Mouse (Mus musculus) T-helper 2 cell (primary cell): Measurements from ENCODE around the gene Tacc2.

Experiments used
- in situ Hi-C: fragments of 300-600 bp; cut with MboI, MseI; formaldehyde crosslinking; loops from one replicate; pipeline ENCODE4 v1.15.1; 2025; ENCODE audit warnings: high pct_unique_total_duplicates

Gene Tacc2

DNA sequence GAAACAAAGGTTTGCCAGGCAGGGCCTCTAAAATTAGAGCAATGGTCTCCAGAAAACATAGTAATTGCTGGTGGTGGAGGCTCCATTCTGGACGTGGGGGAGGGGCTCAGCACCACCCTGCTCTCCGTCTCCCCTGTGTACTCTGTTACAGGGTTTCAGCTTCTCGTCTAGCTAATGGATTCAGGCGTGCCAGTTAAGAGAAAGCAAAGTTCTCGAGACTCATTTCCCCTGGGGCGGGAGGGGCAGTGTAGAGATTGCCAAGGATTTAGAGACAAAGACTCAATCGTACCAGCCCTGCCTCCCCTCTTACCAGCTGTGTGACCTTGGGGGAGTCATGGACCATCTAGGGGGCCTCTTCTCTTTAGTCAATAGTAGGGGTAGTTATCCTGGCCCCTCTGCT, 72.0 kb downstream of the Tacc2 start:
- in situ Hi-C loops, result no loop called here

DNA sequence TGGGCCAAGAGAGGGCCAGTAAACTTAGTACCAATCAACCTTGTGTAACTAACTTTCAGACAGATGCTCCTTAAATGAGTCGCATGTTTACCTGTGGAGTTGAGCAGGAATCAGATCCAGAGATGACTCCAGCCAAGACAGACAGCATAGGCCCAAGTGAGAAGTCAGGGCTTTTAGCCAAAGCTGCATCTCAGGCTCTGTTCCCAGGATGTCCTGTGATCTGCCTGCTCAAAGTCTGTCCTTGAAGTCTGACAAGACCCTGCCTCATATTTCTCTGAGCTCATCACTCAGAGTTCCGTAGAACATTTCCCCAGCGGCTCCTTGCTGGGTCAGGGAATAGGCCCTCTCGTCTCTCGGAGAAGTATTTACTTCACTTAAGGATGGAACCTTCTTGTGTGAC, 73.4 kb downstream of the Tacc2 start:
- in situ Hi-C loops, result loop anchor here (25.0 kb wide), 1 partner anchor 912 kb away; the partner anchor contains the start of gene Bub3

DNA sequence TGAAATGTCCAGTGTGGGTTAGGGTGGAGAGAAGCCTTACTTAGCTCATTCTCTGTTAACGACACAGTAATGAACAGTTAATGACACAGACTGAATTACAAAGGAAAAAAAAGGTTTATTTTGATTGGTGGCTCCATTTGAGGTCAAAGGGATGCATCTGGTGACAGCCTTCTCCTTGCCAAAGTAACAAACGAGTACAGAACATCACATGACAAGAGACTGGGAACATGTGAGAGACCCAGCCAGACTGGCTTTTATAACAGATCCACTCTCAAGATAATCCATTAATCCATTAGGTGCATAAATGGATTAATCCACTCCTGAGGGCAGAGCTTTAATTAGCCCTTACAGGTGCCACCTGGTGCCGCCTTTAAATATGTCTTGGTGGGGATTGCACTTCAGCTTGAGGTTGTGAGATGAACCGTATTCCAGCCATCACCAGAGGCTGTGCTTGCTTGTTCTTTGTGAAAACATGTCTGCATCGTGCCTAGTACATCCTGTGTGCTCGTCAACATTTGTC, 75.9 kb downstream of the Tacc2 start:
- in situ Hi-C loops, result loop anchor here (25.0 kb wide), 1 partner anchor 909 kb away; the partner anchor contains the start of gene Bub3

- in situ Hi-C loops, result loop anchor here (25.0 kb wide), 1 partner anchor 908 kb away; the partner anchor contains the start of gene Bub3
Observed at GRCm38 (mm10) chr7:130654562-130654961, 77.3 kb downstream of the Tacc2 start.

GRCm38 (mm10) chr7:130656965-130657364, 79.7 kb downstream of the Tacc2 start:
- in situ Hi-C loops, result loop anchor here (25.0 kb wide), 1 partner anchor 905 kb away; the partner anchor contains the start of gene Bub3

- in situ Hi-C loops, result loop anchor here (25.0 kb wide), 1 partner anchor 905 kb away; the partner anchor contains the start of gene Bub3
Observed at GRCm38 (mm10) chr7:130657751-130658150, 80.5 kb downstream of the Tacc2 start.

GRCm38 (mm10) chr7:130659129-130659528, 81.9 kb downstream of the Tacc2 start:
- in situ Hi-C loops, result loop anchor here (25.0 kb wide), 1 partner anchor 903 kb away; the partner anchor contains the start of gene Bub3

GRCm38 (mm10) chr7:130662250-130662649, 85.0 kb downstream of the Tacc2 start:
- in situ Hi-C loops, result loop anchor here (25.0 kb wide), 1 partner anchor 900 kb away; the partner anchor contains the start of gene Bub3

DNA sequence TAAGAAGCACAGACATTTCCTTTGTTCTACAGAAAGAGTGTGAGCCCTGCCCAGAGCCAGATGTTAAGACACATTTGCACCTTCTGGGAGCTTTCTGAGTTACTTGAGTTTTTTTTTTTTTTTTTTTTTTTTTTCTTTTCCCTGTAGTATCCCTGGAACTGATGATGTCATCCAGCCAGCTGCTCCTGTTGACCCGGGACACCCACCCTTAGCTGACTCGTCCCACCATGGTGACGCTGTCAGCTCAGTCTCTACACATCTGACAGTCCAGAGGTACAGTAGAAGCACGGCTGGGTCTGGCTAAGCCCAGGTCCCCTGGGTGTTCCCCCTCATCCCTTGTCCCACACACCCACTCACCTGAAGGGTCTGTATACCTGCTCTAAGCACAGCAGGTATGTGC, 85.6 kb downstream of the Tacc2 start:
- in situ Hi-C loops, result loop anchor here (25.0 kb wide), 1 partner anchor 899 kb away; the partner anchor contains the start of gene Bub3

- in situ Hi-C loops, result loop anchor here (25.0 kb wide), 1 partner anchor 898 kb away; the partner anchor contains the start of gene Bub3
Observed at GRCm38 (mm10) chr7:130664037-130664436, 86.8 kb downstream of the Tacc2 start.

DNA sequence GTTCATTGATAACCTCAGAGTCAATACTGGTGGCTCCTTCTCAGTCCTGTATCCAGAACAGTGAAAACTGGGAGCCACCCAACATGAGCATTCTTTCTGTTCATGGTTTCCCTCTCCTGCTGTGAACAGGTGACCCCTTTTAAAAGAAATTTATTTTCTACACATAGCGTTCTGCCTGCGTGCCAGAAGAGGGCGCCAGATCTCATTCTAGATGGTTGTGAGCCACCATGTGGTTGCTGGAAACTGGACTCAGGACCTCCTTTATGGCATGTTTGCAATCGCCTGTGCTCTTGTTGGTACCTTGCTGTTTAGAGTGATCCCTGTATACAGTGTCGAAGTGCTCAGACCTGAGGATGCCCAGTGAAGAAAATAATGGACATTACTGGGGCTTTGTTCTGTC, 87.4 kb downstream of the Tacc2 start:
- in situ Hi-C loops, result loop anchor here (25.0 kb wide), 1 partner anchor 898 kb away; the partner anchor contains the start of gene Bub3

- in situ Hi-C loops, result loop anchor here (25.0 kb wide), 1 partner anchor 897 kb away; the partner anchor contains the start of gene Bub3
Observed at GRCm38 (mm10) chr7:130665358-130665757, 88.1 kb downstream of the Tacc2 start.

DNA sequence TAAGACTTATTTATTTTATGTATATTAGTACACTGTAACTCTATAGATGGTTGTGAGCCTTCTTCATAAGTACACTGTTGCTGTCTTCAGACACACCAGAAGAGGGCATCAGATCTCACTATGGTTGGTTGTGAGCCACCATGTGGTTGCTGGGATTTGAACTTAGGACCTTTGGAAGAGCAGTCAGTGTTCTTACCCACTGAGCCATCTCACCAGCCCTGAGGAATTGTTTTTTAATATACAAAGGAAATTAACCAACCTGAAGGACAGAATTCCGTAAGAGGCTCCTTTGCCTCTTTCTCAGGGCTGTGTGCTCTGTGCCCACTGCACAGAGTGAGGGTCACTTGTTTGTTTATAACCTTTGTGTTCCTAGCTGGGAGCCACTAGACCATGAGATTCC, 90.8 kb downstream of the Tacc2 start:
- in situ Hi-C loops, result loop anchor here (25.0 kb wide), 1 partner anchor 894 kb away; the partner anchor contains the start of gene Bub3

GRCm38 (mm10) chr7:130668729-130669281, 91.6 kb downstream of the Tacc2 start:
- in situ Hi-C loops, result loop anchor here (25.0 kb wide), 1 partner anchor 893 kb away; the partner anchor contains the start of gene Bub3

- in situ Hi-C loops, result loop anchor here (25.0 kb wide), 1 partner anchor 893 kb away; the partner anchor contains the start of gene Bub3
Observed at GRCm38 (mm10) chr7:130669370-130669881, 92.2 kb downstream of the Tacc2 start.

DNA sequence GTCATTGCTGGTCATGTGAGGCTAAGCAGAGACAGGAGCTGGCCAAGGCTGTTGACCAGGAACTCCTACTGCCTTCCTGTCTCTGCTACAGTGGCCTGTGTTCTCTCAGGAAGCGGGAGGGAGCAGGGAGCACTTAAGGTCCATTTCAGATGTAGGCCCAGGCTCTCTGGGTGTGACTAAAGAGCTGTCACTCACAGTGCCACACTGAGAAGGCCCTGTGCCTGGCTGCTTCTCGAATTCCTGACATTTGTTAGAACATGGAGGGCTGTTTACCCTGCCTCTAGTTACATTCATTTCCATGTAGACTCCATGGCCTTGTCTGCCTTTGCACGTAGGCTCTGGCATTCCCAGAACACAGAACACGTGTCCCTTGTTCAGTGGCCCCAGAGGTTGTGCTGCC, 93.1 kb downstream of the Tacc2 start:
- in situ Hi-C loops, result loop anchor here (25.0 kb wide), 1 partner anchor 892 kb away; the partner anchor contains the start of gene Bub3

DNA sequence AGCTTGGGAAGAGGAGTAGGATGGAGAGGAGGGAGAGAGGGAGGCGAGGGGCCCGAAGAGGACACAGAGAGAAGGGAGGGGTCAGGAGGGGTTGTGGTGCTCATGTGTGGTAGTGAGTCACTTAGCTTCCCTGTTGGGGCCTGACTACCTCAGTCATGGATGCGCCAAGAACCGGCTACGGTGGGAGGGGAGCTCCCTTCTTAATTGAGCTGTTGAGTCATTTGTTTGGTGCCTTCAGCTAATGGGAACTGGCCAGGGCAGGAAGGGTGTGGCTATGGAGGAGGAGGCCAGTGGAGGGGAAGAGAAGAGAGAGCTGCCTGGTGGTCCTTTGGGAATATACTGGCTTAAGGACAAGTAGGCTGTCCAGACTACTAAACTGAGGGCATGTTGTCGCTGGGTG, 94.1 kb downstream of the Tacc2 start:
- in situ Hi-C loops, result loop anchor here (25.0 kb wide), 1 partner anchor 891 kb away; the partner anchor contains the start of gene Bub3

GRCm38 (mm10) chr7:130673169-130674033, 96.2 kb downstream of the Tacc2 start:
- in situ Hi-C loops, result loop anchor here (25.0 kb wide), 1 partner anchor 889 kb away; the partner anchor contains the start of gene Bub3

DNA sequence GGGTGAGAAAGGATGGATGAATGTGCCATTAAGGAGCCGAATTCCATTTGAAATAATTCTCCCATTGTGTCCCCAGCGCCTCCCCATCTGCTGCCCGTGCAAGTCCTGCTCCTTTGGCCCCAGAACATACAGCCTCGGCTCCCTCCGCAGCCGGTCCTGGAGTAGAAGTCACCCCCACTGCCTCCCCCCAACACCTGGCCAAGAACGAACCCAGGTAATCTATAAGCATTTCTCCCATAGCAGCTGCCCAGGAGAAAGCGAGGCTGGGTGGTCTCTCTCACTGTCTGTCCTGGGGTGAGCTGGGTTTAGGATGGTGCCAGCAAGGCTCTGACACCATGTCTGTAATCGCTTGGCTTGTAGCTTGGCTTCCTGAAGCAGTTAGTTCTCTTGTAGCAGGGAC, 97.3 kb downstream of the Tacc2 start:
- in situ Hi-C loops, result loop anchor here (25.0 kb wide), 1 partner anchor 888 kb away; the partner anchor contains the start of gene Bub3

DNA sequence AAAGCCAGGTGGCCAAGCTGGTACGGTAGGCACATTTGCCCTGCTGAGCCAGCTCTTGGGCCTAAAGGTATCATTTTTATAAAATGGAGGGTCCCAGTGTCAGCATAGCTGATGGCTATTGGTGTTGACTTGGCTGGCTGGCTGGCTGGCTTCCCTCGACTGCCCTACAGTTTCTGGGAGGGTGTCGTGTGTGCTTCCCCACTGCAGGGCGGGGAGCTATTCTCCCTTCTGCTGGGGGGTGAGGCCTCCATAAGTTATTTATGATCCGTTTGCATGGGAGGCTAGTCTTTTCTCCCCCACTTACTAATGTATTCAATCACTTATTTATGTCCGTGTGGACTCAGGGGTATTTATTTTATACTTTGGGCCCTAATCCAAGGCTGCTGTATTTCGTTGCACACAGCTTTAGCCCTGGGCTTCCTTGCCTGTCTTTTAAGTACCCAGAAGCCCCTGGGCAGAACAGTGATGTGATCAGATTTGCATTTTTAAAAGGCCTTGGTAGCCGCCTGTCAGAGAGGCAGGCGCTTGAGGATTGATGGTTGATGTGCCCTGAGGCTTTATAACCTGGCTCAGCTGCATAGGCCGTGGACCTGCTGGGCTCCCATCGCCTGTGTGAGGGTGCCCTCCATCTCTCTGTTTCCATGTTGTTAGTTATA, 99.8 kb downstream of the Tacc2 start:
- in situ Hi-C loops, result no loop called here
